Mouse (Mus musculus): ENCODE results near the gene Rtl9.

GRCm38 (mm10) chrX:143105866-143106265, 6.5 kb downstream of the Rtl9 start:
- TF ChIP-seq CTCF (IDR thresholded peaks at IDR 0.05; ENCODE audit: insufficient read depth, low read length) (no peak), POLR2A (IDR thresholded peaks at IDR 0.05; ENCODE audit: borderline replicate concordance, extremely low read depth, low read depth, low read length) (no peak)

Data from lung, adult 2 months (tissue).